Mouse (Mus musculus): ENCODE data around the gene Hspb11.
A peak's percentile ranks its signal among the peaks of the same experiment; 100 is the strongest.

Gene Hspb11

DNA sequence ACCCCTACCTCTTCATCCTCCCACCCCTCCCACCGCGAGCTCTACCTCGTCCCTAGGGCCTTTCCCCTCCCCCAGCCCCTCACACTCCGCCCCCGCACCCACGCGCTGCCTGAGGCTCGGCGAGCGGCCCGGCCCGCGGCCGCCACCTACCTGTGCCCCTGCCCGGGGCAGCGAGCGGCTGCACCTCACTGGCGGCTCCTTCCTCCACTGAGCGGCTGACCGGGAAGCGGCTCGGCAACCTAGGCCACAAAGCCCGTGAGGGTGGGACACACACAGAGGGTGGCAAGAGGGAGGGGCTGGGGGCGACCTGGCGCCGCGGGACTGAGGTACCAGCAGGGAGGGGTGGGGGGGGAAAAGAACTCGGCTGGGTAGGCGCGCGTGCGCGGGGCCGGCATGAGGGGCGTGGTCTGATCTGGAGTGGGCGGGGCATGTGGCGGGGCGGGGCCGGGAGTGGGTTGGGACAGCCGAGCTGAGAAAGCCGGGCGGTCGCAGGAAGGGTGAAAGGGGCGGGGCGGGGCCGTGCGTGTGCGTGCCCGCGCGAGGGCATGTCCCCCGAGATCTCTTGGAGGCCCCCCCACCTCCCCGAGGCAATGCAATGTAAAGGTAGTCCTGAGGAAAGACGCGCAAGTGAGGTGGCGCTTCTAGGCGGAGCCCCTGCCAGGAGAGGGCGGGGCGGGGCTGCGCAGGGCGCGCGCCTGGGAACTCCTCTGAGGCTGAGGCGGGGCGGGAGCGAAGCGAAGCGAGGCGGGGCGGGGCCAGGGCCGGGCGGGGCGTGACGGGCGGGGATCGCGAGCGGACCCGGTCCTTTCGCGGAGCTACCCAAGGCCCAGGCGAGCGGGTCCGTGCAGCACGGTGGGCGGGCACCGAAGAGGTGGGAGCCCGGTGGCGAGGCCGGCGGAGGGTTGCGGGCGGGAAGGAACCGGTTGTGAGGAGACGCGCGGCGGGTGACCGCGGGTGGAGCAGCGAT lies at the start of gene Hspb11, which contains the start of gene Lrrc42:
Gene Hspb11 (plus strand): TSS at position 469 of the 967 bp plus-strand sequence.
Gene Lrrc42 (minus strand): TSS at position 408 of the 967 bp plus-strand sequence.
- peak; percentile 97 to 98 for DNase-seq (ENCODE audit: inconsistent age in 2 of 2, low spot score in 1 of 2)

DNA sequence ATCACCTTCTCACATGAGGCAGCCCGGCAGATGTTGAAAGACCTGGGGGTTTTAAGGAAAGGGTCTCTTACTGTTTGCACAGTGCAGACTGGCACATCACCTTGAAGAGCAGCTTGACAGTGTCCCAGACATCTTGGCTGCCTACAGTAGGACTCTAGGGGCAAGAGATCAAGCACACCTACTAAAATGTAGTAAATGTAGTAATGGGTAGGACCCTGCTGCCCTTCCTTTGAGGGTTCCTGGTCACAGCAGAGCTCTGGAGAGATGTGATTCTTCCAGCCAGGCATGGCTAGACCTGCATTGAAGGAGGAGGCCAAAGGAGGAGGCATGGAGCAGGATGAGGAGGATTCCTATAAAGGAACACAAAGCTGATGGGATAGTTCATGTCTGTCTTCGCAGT lies 46.4 kb upstream of the Hspb11 start:
- DNase-seq (ENCODE audit: inconsistent age in 2 of 2, low spot score in 1 of 2): no peak

DNA sequence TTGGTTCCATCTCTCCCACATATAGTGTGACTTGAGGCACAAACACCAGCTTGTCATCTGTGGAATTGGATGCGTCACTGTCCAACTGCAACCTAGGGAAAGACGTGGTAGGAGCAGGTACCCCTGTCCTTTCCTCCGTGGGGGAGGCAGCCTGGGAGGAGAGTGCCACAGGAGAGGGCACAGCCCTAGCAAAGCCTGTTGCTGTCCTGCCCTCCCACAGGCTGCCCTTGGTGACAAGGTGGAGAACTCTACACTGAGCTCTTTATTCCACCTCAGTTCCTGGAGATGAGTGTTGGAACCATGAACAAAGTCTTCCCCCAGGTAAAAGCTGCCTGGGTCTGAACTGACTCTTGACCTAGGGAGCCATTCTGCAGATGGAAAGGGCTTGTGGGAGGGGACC lies 44.5 kb upstream of the Hspb11 start, which contains the start of gene Ldlrad1:
Gene Ldlrad1 (plus strand): TSS at position 301 of the 400 bp plus-strand sequence.
- no peak for DNase-seq (ENCODE audit: inconsistent age in 2 of 2, low spot score in 1 of 2)

DNA sequence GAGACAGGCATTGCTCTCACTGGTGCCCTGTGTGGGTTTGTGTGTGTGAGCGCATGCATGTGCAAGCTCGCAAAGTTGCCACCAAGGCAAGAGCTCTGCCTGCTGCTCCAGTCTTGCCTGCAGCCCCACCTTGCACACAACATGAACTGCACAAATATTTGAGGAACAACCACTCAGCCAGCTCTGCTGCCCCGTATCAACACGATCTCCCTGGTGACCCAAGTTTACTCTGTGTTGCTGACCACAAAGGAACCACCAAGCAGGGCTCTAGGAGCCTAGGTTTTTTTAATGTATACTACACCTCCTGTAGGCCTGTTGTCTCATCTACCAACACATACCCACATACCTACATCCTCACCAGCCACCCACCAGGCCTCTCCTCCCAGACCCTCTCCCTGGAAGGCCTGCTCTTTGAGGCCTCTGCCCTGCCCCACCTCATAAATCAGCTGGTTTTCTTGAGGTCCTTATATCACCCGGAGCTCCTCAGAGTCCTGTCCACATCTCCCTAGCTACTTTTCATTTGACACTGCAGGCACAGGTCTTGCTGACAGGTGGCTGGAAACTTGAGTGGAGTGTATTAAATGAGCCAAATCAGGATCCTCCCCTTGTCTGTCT lies 42.8 kb upstream of the Hspb11 start:
- DNase-seq (ENCODE audit: inconsistent age in 2 of 2, low spot score in 1 of 2): no peak

DNA sequence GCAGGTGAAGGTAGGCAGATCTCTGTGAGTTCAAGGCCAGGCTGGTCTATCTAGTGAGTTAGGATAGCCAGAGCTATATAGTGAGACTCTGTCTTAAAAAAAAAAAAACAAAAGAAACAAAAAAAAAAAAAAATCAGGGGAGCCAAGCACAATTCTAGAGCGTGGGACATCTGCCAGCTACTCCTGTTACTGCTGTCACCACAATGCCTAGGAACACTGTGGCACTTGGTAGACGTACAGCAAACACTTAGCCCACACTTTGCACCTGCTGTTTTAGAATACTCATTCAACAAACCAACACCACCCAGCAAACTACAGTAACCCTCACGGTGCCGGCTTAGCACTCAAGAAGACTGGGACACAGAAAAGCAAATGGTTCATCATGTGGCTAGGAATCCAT lies 41.9 kb upstream of the Hspb11 start:
- no peak for DNase-seq (ENCODE audit: inconsistent age in 2 of 2, low spot score in 1 of 2)

DNA sequence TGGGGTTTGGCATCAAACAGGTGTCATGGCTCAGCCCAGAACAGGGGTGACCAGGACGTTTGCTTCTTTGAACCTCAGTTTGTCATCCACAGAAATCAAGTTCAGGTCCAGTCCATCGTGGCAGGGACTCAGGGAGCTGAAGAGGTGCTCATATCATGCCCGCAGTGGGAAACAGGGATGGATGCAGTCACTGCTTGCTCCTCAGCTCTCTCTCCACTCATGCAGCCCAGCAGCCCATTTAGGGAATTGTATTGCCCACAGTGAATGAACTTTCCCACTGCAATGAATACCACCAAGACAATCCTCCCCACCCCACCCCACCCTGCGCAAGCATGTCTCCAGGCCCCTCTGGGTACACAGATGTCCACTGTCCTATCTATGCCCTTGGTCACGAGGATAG lies 41.5 kb upstream of the Hspb11 start:
- no peak for DNase-seq (ENCODE audit: inconsistent age in 2 of 2, low spot score in 1 of 2)

DNA sequence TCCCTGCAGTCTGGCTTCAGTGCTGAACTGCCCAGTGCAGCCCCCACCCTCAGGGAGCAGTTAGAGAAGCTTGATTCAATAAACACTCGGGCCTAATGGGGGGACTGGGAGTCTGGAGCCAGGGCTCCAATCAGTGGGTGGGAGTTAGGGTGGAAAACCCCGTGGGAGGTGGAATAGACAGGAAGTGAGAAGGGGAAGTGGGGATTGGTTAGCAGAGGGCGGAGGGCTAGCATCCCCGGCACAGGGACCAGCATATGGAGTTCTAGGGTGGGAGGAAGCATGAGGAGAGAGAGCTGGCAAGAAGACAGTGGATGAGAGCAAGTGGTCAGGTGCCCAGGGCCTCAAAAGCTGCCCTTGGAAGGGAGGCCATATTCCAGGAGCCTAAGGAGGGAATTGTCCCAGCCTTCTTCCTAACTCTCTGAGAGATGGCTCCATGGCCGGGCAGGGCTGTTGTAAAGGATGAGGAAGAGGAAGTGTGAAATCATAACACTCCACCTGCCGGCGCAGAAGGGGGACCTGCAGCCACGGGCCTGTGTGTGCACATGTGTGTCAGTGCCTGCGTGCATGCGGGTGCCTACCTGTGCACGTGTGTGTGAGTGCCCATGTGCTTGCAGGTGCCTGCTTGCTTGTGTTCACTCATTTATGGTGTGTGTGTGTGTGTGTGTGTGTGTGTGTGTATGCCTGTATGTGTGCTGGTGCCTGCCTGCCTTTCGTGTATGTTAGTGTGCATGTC lies 39.9 kb upstream of the Hspb11 start:
- DNase-seq (ENCODE audit: inconsistent age in 2 of 2, low spot score in 1 of 2): no peak

DNA sequence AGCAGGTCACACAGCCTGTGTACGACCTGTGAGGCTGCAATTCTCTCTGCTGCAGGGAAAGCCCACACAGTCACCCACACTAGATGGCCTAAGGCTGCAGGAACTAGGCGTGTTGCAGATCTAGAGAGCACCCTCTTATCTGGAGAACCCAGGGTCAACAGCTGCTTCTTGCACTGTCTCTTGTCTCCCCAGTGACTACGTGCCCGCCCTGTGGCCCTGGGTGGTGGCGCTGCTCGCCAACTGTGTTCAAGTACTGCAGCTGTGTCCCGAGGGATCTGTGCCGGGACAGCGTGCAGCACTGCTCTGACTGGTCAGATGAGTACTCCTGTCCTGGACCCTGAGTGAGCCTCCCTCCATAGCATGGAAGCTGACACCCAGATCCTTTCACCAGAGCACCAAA lies 35.8 kb upstream of the Hspb11 start:
- DNase-seq (ENCODE audit: inconsistent age in 2 of 2, low spot score in 1 of 2): peak in 1 of 2 experiments; percentile 43

DNA sequence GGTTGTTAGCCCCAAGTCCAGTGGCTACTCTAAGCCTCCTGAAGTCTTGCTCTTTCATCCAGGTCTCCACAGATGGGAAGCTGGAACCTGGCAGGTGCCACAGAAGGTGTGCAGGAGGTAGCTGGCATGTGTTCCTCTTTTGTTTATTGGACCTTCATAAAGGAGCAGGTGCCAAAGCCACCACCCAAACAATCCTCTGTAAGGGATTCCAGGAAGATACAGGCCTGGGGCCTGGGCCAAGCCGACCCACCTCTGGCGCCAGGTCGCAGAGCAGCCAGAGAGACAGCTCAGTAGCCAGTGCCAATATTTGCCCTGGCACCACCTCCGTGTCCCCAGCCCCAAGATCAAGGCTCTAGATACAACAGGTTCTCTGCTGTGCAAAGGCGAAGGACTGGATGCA lies 31.9 kb upstream of the Hspb11 start:
- DNase-seq (ENCODE audit: inconsistent age in 2 of 2, low spot score in 1 of 2): no peak

DNA sequence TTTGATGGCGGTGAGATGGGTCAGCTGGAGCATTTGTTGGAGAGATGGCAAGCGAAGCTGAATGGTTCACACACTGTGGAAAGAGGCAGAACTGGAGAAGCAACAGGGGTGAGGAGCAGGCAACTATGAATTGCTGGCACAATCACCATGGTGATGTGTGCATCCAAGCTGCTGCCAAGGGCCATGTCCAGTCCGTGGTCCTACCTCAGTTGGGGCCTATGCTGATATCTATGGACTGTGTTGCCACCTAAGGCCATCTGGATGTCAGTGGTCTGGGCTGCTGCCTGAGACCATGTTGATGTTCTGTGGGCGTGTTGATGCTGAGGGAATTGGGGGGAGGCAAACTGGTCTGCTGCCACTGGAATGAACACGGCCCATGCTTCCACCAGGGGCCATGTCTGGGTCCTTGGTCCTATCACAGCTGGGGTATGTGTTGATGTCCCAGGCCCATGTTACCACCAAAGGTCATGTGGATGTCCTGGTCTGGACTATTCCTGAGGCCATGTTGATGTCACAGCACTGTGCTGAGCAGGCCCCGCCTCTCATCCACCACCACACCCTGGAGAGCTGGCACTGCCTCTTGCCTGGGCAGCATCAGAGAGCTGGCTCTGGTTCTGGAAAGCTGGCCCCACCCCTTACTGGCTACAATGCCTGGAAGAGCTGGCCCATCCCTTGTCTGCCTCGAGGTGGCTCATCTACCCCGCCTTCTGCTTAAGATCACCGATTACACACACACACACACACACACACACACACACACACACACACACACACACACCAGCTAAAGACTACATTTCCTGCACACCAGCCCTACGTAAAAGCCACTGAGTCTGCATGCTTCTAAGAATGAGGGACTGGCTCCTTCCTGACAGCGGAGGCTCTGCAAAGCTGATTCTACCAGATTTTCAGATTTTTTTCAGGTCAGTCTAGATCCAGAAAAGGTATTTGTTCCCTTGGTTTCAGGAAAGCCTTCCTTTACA lies 29.9 kb upstream of the Hspb11 start:
- DNase-seq (ENCODE audit: inconsistent age in 2 of 2, low spot score in 1 of 2): peak; percentile 20 to 46

DNA sequence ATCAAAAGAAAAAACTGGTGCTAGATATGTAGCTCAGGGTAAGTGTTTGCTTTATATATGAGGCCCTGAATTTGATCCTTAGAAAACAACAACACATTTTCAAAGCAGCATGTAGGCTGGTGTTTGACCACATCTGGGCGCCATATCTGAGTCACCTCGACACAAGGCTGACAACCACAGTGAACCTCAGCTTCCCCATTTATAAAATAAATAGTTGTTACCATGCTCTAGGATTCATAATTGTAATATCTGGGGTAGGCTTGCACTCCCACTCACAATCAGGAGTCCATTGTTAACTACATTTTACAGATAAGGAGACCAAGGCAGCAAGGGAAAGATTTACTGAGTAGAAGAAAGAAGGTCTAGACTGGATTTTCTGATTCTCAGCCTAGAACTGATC lies 27.1 kb upstream of the Hspb11 start:
- no peak for DNase-seq (ENCODE audit: inconsistent age in 2 of 2, low spot score in 1 of 2)

DNA sequence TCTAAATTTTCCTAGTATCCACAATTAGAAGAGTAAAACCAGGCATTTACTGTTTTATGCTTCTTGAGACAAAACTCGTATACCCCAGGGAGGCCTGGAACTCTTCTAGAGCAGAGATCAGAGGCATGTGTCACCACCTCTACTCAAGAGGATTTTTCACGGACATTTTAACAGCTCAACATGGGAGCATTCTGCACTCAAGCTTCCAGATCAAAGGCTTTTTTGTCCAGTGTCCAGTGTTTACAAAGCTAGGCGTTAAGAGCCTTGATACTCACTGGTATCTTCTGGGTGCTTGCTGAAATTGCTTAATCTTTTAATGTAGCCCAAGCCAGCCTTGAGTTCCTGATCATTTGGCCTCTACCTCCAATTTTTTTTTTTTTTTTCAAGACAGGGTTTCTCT lies 21.2 kb upstream of the Hspb11 start:
- DNase-seq (ENCODE audit: inconsistent age in 2 of 2, low spot score in 1 of 2): no peak

DNA sequence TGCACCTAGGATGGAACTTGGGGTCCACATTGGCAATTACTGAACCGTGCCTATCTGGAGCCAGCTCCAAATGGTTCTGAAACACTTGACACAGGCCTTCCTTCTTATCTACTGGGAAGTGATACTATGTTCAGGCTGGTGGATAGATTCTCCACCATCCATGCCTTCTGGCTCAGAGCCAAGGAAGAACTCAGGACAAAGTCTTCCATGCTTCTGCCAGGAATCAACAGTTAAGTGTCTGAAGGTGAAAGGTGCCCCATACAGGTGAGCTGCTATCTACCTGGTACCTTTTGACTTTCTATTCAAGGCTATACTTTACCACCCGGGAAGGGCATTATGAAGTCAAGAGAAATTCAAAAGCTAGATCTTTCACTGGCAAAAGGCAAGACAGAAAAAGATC lies 15.1 kb upstream of the Hspb11 start:
- DNase-seq (ENCODE audit: inconsistent age in 2 of 2, low spot score in 1 of 2): no peak

DNA sequence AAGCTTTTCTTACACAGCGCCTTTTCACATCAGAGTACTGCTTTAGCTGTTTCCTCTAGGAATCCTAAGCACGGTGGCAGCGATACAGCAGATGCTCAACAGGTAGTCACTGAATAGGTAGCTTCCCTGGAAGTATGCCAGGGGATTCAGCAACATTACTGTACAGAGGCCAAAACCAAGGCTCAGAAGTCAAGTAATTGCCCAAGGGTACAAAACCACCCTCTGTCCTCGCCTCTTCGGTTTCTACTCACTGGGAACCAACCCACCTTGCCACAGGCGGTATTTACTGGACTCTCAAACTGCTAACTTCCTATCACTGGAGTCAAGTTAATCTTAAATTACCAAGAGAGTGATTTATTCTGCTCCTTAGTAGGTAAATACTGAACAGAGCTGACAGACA lies 13.2 kb upstream of the Hspb11 start:
- DNase-seq (ENCODE audit: inconsistent age in 2 of 2, low spot score in 1 of 2): no peak

DNA sequence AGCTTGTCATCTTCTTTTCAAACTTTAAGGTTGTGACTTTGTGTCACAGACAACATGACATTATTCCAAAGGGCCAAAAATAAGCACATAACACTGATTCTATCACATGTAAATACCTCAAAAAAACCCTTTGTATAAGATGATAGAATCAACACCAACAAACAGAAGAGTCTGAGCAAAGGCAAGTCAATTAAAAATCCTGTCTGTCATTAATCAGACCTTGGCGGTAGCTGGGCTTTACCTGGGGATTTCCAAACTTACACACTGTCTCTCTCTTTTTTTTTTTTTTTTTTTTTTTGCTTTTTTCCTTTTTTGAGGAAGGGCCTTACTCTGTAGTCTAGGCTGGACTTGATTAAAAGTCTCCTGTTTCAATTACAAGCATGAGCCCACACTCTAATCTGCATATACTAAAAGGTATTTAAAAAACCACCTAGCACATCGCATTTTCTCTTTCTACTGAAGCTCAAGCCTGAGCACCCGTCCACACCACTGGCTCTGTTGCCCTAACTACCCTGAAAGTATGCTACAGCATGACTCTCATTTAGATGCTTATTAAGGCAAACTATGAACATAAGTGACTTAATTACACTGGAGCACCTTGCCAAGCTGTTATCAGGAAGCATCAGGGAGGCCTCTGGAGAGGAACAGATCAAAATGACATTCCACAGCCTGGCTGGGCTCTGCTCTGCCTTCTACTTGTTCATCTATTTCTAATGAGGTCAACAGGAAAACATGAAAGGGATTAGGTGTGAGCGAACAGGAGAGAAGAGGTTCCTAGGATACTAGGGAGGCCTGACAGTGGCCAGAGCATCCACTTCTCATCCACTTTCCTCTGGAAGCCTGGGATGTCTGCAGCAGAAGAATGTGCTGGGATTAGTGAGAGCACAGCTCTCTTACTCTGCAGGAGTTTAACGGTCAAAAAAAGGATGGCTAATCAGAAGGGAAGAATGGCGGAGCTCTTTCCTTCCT lies 9.7 kb upstream of the Hspb11 start:
- DNase-seq (ENCODE audit: inconsistent age in 2 of 2, low spot score in 1 of 2): no peak

DNA sequence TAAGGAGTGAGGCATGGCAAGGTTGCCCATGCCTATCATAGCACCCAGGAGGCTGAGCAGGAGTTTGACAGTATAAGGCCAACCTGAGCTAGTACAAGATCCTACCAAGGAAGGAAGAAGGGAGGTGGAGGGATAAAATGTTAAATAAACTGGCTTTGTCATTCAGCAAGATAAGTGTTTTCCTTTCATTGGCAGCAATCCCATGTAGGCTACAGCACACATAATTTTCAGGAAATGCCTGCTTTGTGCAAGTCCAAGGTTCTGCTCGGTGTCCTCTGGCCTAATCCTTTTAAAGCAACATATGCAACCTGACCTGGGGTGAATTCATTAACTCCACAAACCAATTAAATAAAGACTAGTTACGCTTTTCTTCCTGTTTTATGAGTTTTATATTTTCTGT lies 8.0 kb upstream of the Hspb11 start:
- peak in 1 of 2 experiments; percentile 56 for DNase-seq (ENCODE audit: inconsistent age in 2 of 2, low spot score in 1 of 2)

DNA sequence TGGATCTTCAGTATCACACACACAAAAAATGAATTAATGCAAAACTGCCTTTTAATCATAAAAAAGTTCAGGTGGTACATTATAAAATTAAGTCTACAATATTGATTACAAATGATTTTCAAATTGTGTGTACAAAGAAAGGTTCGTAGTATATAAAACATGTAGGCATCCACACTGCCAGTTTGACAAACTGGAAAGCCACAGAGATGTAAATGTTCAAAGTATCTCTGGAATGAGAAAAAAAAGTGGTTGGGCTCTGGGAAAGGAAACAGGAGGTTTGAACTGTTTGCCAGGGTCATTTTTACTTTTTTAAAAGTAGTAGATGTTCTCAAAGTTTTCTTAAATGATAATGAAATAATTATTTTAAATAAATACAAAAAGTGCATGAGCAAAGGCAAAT lies 7.4 kb upstream of the Hspb11 start:
- DNase-seq (ENCODE audit: inconsistent age in 2 of 2, low spot score in 1 of 2): no peak

DNA sequence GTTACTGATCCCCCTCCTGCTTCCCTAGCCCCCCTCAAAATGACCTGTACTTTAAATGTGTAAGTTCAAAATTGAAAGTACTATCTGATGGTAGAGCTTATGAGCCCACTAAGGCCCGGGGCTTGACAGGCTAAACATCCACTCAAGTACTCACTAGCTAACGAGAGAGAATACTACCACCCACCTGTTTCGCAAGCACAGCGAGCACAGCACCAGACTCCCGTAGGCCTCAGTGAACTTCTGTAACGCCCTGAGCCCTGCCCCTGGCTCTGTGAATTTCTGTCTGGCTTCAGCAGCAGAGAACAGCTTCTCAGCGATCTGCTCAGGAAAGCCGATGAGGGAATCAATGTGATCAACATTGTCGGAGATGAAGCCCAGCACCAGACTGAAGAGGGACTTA lies 6.3 kb upstream of the Hspb11 start:
- no peak for DNase-seq (ENCODE audit: inconsistent age in 2 of 2, low spot score in 1 of 2)

DNA sequence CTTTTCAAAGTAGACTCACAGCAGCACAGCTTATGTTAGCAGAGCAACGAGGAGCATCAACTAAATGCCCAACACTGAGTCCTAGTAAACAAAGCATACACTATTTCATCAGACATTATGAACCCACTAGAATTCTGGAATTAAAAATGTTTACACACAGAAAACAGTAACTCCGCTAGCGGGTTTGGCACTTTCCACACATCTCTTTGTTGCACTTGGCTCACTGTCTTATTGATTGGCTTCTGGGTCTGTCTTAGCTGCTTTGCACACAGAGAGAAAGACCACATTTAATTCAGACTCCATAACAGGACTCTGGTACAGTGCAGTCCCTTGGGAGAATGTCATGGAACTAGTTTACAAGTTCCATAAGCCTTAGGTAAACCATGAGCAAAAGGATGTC lies 5.3 kb upstream of the Hspb11 start:
- no peak for DNase-seq (ENCODE audit: inconsistent age in 2 of 2, low spot score in 1 of 2)

Measured in adrenal gland, adult (tissue).